Mouse (Mus musculus): ENCODE measurements around the gene Xylt1. TPM values are rescaled to one million over a fixed set of nuclear protein-coding genes. Genes with fewer than 3 reads are reported as not detected.

Gene Xylt1
- polyA plus RNA-seq, 1 experiment from 2014 or later: 0.94 TPM

GRCm38 (mm10) chr7:117397877-117398276 is 17.1 kb downstream of the Xylt1 start:
- Histone ChIP-seq H3K4me1 (peaks cover 43% of the 10 kb centered on the region), H3K27ac (replicated peaks) (no peak overlapping the region), H3K9me3 (no peaks in the 10 kb centered on the region), H3K36me3 (no peaks in the 10 kb centered on the region), H3K9ac (no peak overlapping the region), H3K4me3 (no peak overlapping the region), H3K4me2 (no peak overlapping the region), H3K27me3 (replicated peaks) (no peaks in the 10 kb centered on the region)
- WGBS: 84% methylated on average over 6 of the region's 6 CpGs
- no peak for ATAC-seq (ENCODE audit: extremely low read depth, insufficient number of reproducible peaks, low FRiP score, low TSS enrichment)

GRCm38 (mm10) chr7:117399971-117400370 is 19.2 kb downstream of the Xylt1 start:
- Histone ChIP-seq H3K27me3 (replicated peaks) (no peaks in the 10 kb centered on the region), H3K4me3 (no peak overlapping the region), H3K36me3 (no peaks in the 10 kb centered on the region), H3K4me1 (peaks cover 30% of the 10 kb centered on the region), H3K9ac (no peak overlapping the region), H3K27ac (replicated peaks) (no peak overlapping the region), H3K4me2 (no peak overlapping the region), H3K9me3 (no peaks in the 10 kb centered on the region)
- no peak for ATAC-seq (ENCODE audit: extremely low read depth, insufficient number of reproducible peaks, low FRiP score, low TSS enrichment)
- WGBS: 80% methylated on average over 5 of the region's 5 CpGs

- no peaks in the 10 kb centered on the region for H3K9me3 ChIP-seq
- no peaks in the 10 kb centered on the region for H3K36me3 ChIP-seq
- 69% methylated on average over 4 of the region's 4 CpGs for WGBS
- no peak overlapping the region for H3K9ac ChIP-seq
- H3K4me3 ChIP-seq: no peak overlapping the region
- H3K27me3 ChIP-seq (replicated peaks): no peaks in the 10 kb centered on the region
- peaks cover 30% of the 10 kb centered on the region for H3K4me1 ChIP-seq
- H3K4me2 ChIP-seq: no peak overlapping the region
- no peak overlapping the region for H3K27ac ChIP-seq (replicated peaks)
- no peak for ATAC-seq (ENCODE audit: extremely low read depth, insufficient number of reproducible peaks, low FRiP score, low TSS enrichment)
Measured at GRCm38 (mm10) chr7:117401581-117401980, 20.8 kb downstream of the Xylt1 start.

GRCm38 (mm10) chr7:117406336-117406735 is 25.6 kb downstream of the Xylt1 start:
- H3K27ac ChIP-seq (replicated peaks): no peak overlapping the region
- no peaks in the 10 kb centered on the region; the same call in 1 of the 2 replicates for H3K36me3 ChIP-seq
- H3K27me3 ChIP-seq (replicated peaks): no peaks in the 10 kb centered on the region
- no peak overlapping the region for H3K9ac ChIP-seq
- H3K4me2 ChIP-seq: no peak overlapping the region
- H3K9me3 ChIP-seq: no peaks in the 10 kb centered on the region
- ATAC-seq (ENCODE audit: extremely low read depth, insufficient number of reproducible peaks, low FRiP score, low TSS enrichment): no peak
- no peak overlapping the region for H3K4me3 ChIP-seq
- 9% methylated on average over 3 of the region's 3 CpGs for WGBS
- peaks cover 17% of the 10 kb centered on the region for H3K4me1 ChIP-seq

- Histone ChIP-seq H3K4me3 (no peak overlapping the region), H3K9me3 (no peaks in the 10 kb centered on the region), H3K9ac (no peak overlapping the region), H3K27me3 (replicated peaks) (no peaks in the 10 kb centered on the region), H3K36me3 (no peaks in the 10 kb centered on the region; the same call in 1 of the 2 replicates), H3K27ac (replicated peaks) (no peak overlapping the region), H3K4me2 (no peak overlapping the region), H3K4me1 (peaks cover 32% of the 10 kb centered on the region)
- no peak for ATAC-seq (ENCODE audit: extremely low read depth, insufficient number of reproducible peaks, low FRiP score, low TSS enrichment)
- WGBS: 64% methylated on average over 8 of the region's 8 CpGs
Measured at GRCm38 (mm10) chr7:117409268-117409988, 28.6 kb downstream of the Xylt1 start.

GRCm38 (mm10) chr7:117411874-117412273 is 31.1 kb downstream of the Xylt1 start:
- Histone ChIP-seq H3K9me3 (no peaks in the 10 kb centered on the region), H3K4me1 (peaks cover 38% of the 10 kb centered on the region), H3K4me2 (no peak overlapping the region), H3K9ac (no peak overlapping the region), H3K27me3 (replicated peaks) (no peaks in the 10 kb centered on the region), H3K4me3 (no peak overlapping the region), H3K36me3 (no peaks in the 10 kb centered on the region; the same call in 1 of the 2 replicates), H3K27ac (replicated peaks) (peak overlapping the region; percentile 32; the same call in 1 of the 2 replicates)
- WGBS: 89% methylated on average over 2 of the region's 2 CpGs
- ATAC-seq (ENCODE audit: extremely low read depth, insufficient number of reproducible peaks, low FRiP score, low TSS enrichment): no peak

GRCm38 (mm10) chr7:117412405-117412804 is 31.6 kb downstream of the Xylt1 start:
- H3K36me3 ChIP-seq: no peaks in the 10 kb centered on the region; the same call in 1 of the 2 replicates
- peak overlapping the region; percentile 32; the same call in 1 of the 2 replicates for H3K27ac ChIP-seq (replicated peaks)
- H3K4me1 ChIP-seq: peaks cover 36% of the 10 kb centered on the region
- ATAC-seq (ENCODE audit: extremely low read depth, insufficient number of reproducible peaks, low FRiP score, low TSS enrichment): no peak
- no peak overlapping the region for H3K4me3 ChIP-seq
- no peaks in the 10 kb centered on the region for H3K27me3 ChIP-seq (replicated peaks)
- H3K9me3 ChIP-seq: no peaks in the 10 kb centered on the region
- H3K4me2 ChIP-seq: no peak overlapping the region
- 50% methylated on average over 5 of the region's 5 CpGs for WGBS
- H3K9ac ChIP-seq: no peak overlapping the region

- Histone ChIP-seq H3K4me2 (no peak overlapping the region), H3K9me3 (no peaks in the 10 kb centered on the region), H3K4me3 (no peak overlapping the region), H3K9ac (no peak overlapping the region), H3K4me1 (peaks cover 42% of the 10 kb centered on the region), H3K36me3 (no peaks in the 10 kb centered on the region), H3K27me3 (replicated peaks) (no peaks in the 10 kb centered on the region), H3K27ac (replicated peaks) (no peak overlapping the region)
- no peak for ATAC-seq (ENCODE audit: extremely low read depth, insufficient number of reproducible peaks, low FRiP score, low TSS enrichment)
- 55% methylated on average over 12 of the region's 12 CpGs for WGBS
Measured at GRCm38 (mm10) chr7:117414341-117415008, 33.7 kb downstream of the Xylt1 start.

- Histone ChIP-seq H3K9ac (no peak overlapping the region), H3K4me1 (peaks cover 44% of the 10 kb centered on the region), H3K4me3 (no peak overlapping the region), H3K4me2 (no peak overlapping the region), H3K27me3 (replicated peaks) (no peaks in the 10 kb centered on the region), H3K27ac (replicated peaks) (no peak overlapping the region), H3K36me3 (no peaks in the 10 kb centered on the region), H3K9me3 (no peaks in the 10 kb centered on the region)
- ATAC-seq (ENCODE audit: extremely low read depth, insufficient number of reproducible peaks, low FRiP score, low TSS enrichment): no peak
- 63% methylated on average over 8 of the region's 8 CpGs for WGBS
Measured at GRCm38 (mm10) chr7:117415009-117415363, 34.2 kb downstream of the Xylt1 start.

GRCm38 (mm10) chr7:117419041-117419440 is 38.3 kb downstream of the Xylt1 start:
- no peaks in the 10 kb centered on the region for H3K36me3 ChIP-seq
- no peaks in the 10 kb centered on the region for H3K27me3 ChIP-seq (replicated peaks)
- WGBS: 66% methylated on average over 5 of the region's 5 CpGs
- no peak for ATAC-seq (ENCODE audit: extremely low read depth, insufficient number of reproducible peaks, low FRiP score, low TSS enrichment)
- H3K4me1 ChIP-seq: peaks cover 52% of the 10 kb centered on the region
- H3K9me3 ChIP-seq: no peaks in the 10 kb centered on the region
- no peak overlapping the region for H3K9ac ChIP-seq
- no peak overlapping the region for H3K4me2 ChIP-seq
- no peak overlapping the region for H3K27ac ChIP-seq (replicated peaks)
- H3K4me3 ChIP-seq: no peak overlapping the region

GRCm38 (mm10) chr7:117419846-117420245 is 39.1 kb downstream of the Xylt1 start:
- no peak overlapping the region for H3K4me3 ChIP-seq
- no peaks in the 10 kb centered on the region for H3K36me3 ChIP-seq
- H3K4me2 ChIP-seq: no peak overlapping the region
- no peak overlapping the region for H3K27ac ChIP-seq (replicated peaks)
- 79% methylated on average over 2 of the region's 2 CpGs for WGBS
- H3K9ac ChIP-seq: no peak overlapping the region
- H3K27me3 ChIP-seq (replicated peaks): no peaks in the 10 kb centered on the region
- ATAC-seq (ENCODE audit: extremely low read depth, insufficient number of reproducible peaks, low FRiP score, low TSS enrichment): no peak
- peaks cover 44% of the 10 kb centered on the region for H3K4me1 ChIP-seq
- H3K9me3 ChIP-seq: no peaks in the 10 kb centered on the region

GRCm38 (mm10) chr7:117420301-117420700 is 39.5 kb downstream of the Xylt1 start:
- H3K27me3 ChIP-seq (replicated peaks): no peaks in the 10 kb centered on the region
- H3K4me2 ChIP-seq: no peak overlapping the region
- no peak overlapping the region for H3K4me3 ChIP-seq
- H3K4me1 ChIP-seq: peaks cover 40% of the 10 kb centered on the region
- H3K9ac ChIP-seq: no peak overlapping the region
- ATAC-seq (ENCODE audit: extremely low read depth, insufficient number of reproducible peaks, low FRiP score, low TSS enrichment): no peak
- no peaks in the 10 kb centered on the region for H3K36me3 ChIP-seq
- H3K27ac ChIP-seq (replicated peaks): no peak overlapping the region
- H3K9me3 ChIP-seq: no peaks in the 10 kb centered on the region

Data from heart, embryonic 13.5 days (tissue).